Mouse (Mus musculus) neutrophil, adult 83 days (primary cell): ENCODE measurements around the gene Chac2. TPM values are rescaled to one million over a fixed set of nuclear protein-coding genes. Genes with fewer than 3 reads are reported as not detected.

Source experiments
- total RNA-seq, 2 experiments: library from RNA; stranded (reverse); gene quantifications; one replicate each; pipeline ENCODE4 v1.2.4; 2023

Gene Chac2
- 1 to 10 TPM; 4.5 to 4.9 TPM for total RNA-seq

DNA sequence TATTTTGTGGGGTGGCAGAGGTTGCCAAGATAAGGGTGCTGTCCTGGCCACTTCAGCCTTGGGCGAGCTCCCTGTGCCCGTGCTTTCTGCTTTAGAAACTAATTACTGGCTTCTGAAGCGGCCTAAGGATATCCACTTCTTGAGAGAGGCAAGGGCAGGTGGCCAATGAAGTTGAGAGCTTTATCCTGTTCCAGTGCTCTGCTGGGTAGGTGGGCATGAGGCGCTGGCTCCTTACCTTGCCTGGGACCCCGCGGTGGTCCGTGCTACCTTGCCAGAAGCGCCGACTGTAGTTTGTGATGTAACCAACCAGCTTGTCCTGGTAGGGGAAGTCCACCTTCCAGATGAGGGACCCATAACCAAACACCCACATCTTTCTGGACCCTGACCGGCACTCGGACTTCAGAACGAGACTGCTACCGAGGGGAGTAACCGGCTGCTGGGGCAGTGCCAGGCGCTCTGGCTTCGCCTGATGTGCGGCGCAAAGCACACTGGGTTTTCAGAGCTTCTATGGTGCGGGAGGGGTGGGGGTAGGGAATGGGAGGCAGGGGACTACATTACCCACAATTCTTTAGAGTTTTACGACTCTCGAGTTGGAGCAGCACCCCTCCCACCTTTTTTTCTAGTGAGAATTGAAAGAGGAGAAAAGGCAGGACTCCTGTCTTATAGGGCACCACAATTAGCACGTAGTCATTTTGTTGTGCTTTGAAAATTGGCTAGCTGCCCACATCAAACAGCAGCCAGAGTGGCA, at the start of gene Chac2:
Chac2 (minus strand) TSS at position 474 of the 748 bp plus-strand sequence.

DNA sequence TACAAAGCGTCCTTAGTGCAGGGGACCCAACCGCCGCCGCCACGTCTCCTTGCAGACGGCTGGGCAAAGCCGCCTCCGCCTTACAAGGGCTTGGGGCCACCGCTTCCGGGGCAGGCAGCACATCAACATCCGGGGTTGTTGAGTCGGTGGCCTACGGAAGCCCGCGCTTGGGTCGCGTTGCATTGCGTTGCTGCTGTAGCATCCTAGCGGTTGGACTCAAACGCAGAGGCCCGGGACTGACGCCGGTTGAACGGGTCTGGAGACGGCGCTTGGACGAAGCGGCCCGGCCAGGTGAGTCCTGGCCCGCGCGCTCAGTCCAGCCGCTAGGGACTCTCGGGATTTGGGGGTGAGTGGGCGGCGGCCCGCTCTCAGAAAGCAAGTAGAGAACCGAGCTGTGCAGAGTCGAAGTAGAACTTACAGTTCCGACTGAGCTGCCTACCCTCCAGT, 31.8 kb downstream of the Chac2 start, which contains the start of gene Erlec1:
Erlec1 (minus strand) TSS at position 57 of the 447 bp plus-strand sequence.

Other genes with a start within 250 kb of the Chac2 start
- gene Psme4, start 214.6 kb downstream of the Chac2 start, total RNA-seq, result 10 to 100 TPM; 50.8 to 53.7 TPM
- under 1 TPM in 1 of 2 experiments, not detected in 1; 0.13 TPM for gene Gpr75, start 101.0 kb downstream of the Chac2 start, total RNA-seq
- gene Asb3, start 100.9 kb downstream of the Chac2 start, total RNA-seq, result 10 to 100 TPM in 1 of 2 experiments, 1 to 10 TPM in 1; 8.3 to 11.5 TPM
- 10 to 100 TPM; 16.4 to 23.7 TPM for gene Erlec1, start 32.0 kb downstream of the Chac2 start, total RNA-seq
- gene Gm17332, start 196.1 kb upstream of the Chac2 start, total RNA-seq, result not detected